Mouse (Mus musculus) limb, embryonic 11.5 days (tissue): ENCODE data around the gene Nup85. TPM values are rescaled to one million over a fixed set of nuclear protein-coding genes. Genes with fewer than 3 reads are reported as not detected.

ENCODE experiments used
- ATAC-seq: fragments of 200-750 bp; cut with Nextera tagmentation; 2 replicates; pipeline ENCODE4 v1.8.0; 2017; ENCODE audit warnings: low read depth; ENCODE audit not compliant: insufficient number of reproducible peaks, low FRiP score, low TSS enrichment
- DNase-seq: peaks from one replicate; pipeline ENCODE4 v3.0.0-alpha.2; 2015; ENCODE audit warnings: low spot score
- H3K27ac ChIP-seq: fragments of 300-500 bp; sonication (generic); replicated peaks from 2 replicates; pipeline ENCODE4 v1.5.1; 2014; ENCODE audit warnings: low read depth, mild to moderate bottlenecking, low read length
- H3K27me3 ChIP-seq: fragments of 300-500 bp; sonication (generic); 2 replicates; pipeline ENCODE4 v1.6.1; 2014; ENCODE audit warnings: mild to moderate bottlenecking, low read length, mixed read lengths; ENCODE audit not compliant: control insufficient read depth, insufficient read depth
- H3K36me3 ChIP-seq: fragments of 300-500 bp; sonication (generic); 2 replicates; pipeline ENCODE4 v1.6.1; 2014; ENCODE audit warnings: mild to moderate bottlenecking, low read length, moderate library complexity, mixed read lengths; ENCODE audit not compliant: control insufficient read depth, insufficient read depth
- H3K4me1 ChIP-seq: fragments of 300-500 bp; sonication (generic); 2 replicates; pipeline ENCODE4 v1.6.1; 2014; ENCODE audit warnings: low read length, mixed read lengths; ENCODE audit not compliant: control insufficient read depth, insufficient read depth
- H3K4me2 ChIP-seq: fragments of 300-500 bp; sonication (generic); 2 replicates; pipeline ENCODE4 v1.6.1; 2014; ENCODE audit warnings: low read depth, mild to moderate bottlenecking, moderate library complexity; ENCODE audit not compliant: severe bottlenecking
- H3K4me3 ChIP-seq: fragments of 300-500 bp; sonication (generic); 2 replicates; pipeline ENCODE4 v1.5.1; 2014; ENCODE audit warnings: low read depth, low read length
- H3K9ac ChIP-seq: fragments of 300-500 bp; sonication (generic); 2 replicates; pipeline ENCODE4 v1.6.1; 2014; ENCODE audit warnings: mild to moderate bottlenecking, low read length
- H3K9me3 ChIP-seq: fragments of 300-500 bp; sonication (generic); 2 replicates; pipeline ENCODE4 v1.6.1; 2016; ENCODE audit warnings: low read length; ENCODE audit not compliant: control insufficient read depth
- WGBS: fragments of 180-500 bp; shearing (Covaris S2); extraction: QIAGEN DNeasy Blood & Tissue Kit; methylation state at CpG from one replicate; pipeline ENCODE4 v1.1.7; 2014; 5-methylcytosine and 5-hydroxymethylcytosine counted together
- polyA plus RNA-seq: library from polyadenylated mRNA; unstranded; fragments of >200 nt; fragmentation: Nextera tagmentation; extraction: Ambion mirVana; gene quantifications from 2 replicates; pipeline ENCODE4 v1.2.1, GENCODE M21; 2014

Gene Nup85
- polyA plus RNA-seq, 1 experiment from 2014 or later, result 220 TPM

DNA sequence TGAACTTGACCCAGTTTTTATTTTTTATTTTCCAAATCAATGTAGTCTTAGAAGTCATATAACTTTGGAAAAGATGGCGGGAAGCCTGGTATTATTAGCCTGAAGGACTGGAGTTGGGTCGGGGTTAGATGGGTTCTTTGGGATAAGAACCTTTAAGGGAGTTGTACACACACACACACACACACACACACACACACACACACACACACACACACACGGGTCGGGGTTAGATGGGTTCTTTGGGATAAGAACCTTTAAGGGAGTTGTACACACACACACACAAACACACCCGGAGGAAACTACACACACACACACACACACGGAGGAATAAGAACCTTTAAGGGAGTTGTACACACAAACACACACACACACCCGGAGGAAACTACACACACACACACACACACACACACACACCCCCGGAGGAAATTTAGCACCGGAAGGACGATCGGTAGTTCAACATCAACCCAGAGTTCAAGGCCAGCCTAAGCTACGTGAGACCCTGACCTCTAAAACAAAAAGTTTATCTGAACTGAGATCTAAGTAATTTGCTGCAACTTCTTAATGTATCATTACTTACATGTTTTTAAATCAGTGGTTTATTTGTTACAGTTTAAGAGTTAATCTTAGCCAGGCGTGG is 64.3 kb downstream of the Nup85 start:
- ATAC-seq (0 out of 2 replicates have a peak, but pooled peaks have one; percentile 5), DNase-seq (no peak)
- H3K4me2 ChIP-seq, result peak overlapping the region; percentile 33; the same call in 1 of the 2 replicates
- 55% methylated on average over 13 of the region's 13 CpGs for WGBS
- H3K9me3 ChIP-seq, result no peaks in the 10 kb centered on the region
- no peak overlapping the region for H3K27ac ChIP-seq
- H3K4me1 ChIP-seq, result no peaks in the 10 kb centered on the region
- no peaks in the 10 kb centered on the region for H3K36me3 ChIP-seq
- H3K27me3 ChIP-seq, result no peaks in the 10 kb centered on the region
- peak overlapping the region; percentile 23; the same call in 1 of the 2 replicates for H3K9ac ChIP-seq
- H3K4me3 ChIP-seq, result peak overlapping the region; percentile 56

GRCm38 (mm10) chr11:115629734-115630531 is 65.7 kb downstream of the Nup85 start:
- Histone ChIP-seq H3K9me3 (no peaks in the 10 kb centered on the region), H3K27me3 (no peaks in the 10 kb centered on the region), H3K4me1 (no peaks in the 10 kb centered on the region), H3K4me3 (no peak overlapping the region), H3K4me2 (no peak overlapping the region), H3K9ac (no peak overlapping the region), H3K36me3 (no peaks in the 10 kb centered on the region), H3K27ac (no peak overlapping the region)
- DNase-seq (no peak), ATAC-seq (no peak)
- 87% methylated on average over 13 of the region's 13 CpGs for WGBS

DNA sequence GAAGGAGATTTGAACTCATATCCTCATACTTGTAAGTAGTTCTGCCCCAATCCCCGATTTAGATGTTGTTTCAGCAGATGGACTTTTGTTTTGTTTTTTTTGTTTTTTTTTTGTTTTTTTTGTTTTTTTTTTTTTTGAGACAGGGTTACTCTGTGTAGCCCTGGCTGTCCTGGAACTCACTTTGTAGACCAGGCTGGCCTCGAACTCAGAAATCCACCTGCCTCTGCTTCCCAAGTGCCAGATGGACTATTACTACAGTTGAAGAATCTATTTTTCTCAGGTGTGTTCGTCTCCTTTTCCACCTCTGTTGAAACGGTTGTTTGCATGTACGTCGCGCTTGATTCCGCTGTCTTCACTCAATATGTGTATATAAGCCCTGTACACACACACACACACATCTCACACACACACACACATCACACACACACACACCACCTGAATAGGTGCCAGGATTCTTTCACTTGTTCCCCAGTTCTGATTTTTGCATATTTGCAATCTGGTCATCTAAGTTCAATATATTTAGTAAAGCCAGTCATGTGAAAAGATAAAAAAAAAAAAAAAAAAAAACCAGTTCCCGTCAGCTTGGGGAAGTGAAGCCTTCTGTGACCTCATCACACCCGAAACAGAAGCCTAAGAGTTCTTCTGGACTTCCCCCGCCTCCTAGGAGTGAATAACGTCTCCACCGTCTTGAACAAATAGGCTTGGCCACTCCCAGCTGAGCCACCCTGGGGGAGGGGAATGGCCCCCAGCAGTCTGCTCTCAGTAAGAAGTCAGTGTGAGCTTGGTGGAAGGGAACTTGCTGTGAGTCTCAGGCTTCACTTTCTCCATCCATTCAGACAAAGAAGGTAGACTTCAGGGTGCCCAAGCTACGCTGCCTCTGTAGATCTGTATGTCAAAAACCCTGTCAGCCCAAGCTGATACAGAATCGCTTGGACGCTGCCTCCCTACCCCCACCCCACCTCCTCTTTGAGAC is 66.6 kb downstream of the Nup85 start:
- no peak overlapping the region for H3K4me3 ChIP-seq
- ATAC-seq (no peak), DNase-seq (no peak)
- no peak overlapping the region for H3K27ac ChIP-seq
- 55% methylated on average over 16 of the region's 16 CpGs for WGBS
- no peaks in the 10 kb centered on the region for H3K36me3 ChIP-seq
- H3K9ac ChIP-seq, result no peak overlapping the region
- no peaks in the 10 kb centered on the region for H3K9me3 ChIP-seq
- no peaks in the 10 kb centered on the region for H3K4me1 ChIP-seq
- no peak overlapping the region for H3K4me2 ChIP-seq
- H3K27me3 ChIP-seq, result no peaks in the 10 kb centered on the region

DNA sequence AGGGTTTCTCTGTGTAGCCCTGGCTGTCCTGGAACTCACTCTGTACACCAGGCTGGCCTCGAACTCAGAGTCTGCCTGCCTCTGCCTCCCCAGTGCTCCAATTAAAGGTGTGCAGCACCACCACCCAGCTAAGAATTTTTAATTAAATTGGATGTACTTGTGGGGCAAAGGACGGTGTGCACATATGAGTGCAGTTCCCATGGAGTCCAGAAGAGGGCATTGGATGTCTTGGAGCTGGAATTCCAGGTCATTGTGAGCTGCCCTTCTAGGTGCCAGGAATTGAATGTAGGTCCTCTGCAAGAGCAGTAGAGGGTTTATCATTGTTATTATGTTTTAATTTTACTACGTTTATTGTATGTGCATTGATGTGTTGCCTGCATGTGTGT is 67.3 kb downstream of the Nup85 start:
- H3K9me3 ChIP-seq, result no peaks in the 10 kb centered on the region
- WGBS, result 15% methylated on average over 3 of the region's 3 CpGs

DNA sequence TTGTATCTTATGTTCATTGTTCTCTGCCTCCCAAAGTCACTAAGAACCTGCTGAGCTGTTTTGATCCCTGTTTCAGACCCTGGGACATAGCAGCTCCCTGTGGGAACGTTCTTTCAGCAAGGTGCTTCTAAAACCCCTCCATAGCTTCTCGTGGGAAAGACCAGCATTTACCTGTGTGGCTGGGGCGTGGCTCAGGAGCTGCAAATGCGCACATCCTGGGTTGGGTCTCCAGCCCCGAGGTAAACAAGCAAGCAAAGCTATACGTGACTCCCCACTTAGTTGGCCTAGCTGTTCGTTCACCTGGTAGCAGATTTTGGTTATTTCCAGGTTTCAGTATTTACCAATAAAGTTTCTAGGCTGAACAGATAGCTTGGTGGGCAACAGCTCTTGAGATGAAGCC is 68.0 kb downstream of the Nup85 start:
- no peak for DNase-seq
- 77% methylated on average over 7 of the region's 7 CpGs for WGBS

More for the DNA sequence above, 67.3 kb downstream of the Nup85 start:
- DNase-seq, result peak; percentile 49
- Histone ChIP-seq H3K4me3 (no peak overlapping the region), H3K4me1 (no peaks in the 10 kb centered on the region), H3K9ac (no peak overlapping the region), H3K4me2 (no peak overlapping the region), H3K27ac (no peak overlapping the region), H3K27me3 (no peaks in the 10 kb centered on the region), H3K36me3 (no peaks in the 10 kb centered on the region)
- ATAC-seq, result no peak

DNA sequence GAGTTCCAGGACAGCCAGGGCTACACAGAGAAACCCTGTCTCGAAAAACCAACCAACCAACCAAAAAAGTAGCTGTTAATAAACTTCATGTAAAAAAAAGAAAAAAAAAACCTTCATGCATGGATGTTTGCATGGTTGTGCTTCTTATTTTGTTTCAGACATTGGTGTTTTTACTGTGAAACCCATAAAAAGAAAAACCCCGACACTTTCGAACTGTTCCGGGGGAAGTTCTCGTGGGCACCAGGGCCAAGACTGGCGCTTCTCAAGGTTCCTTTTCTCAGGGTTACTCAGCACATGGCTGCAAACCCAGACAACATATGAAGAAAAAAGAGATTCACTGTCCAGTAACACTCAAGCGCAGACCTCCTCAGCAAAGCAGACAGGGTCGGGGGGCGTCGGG is 68.6 kb downstream of the Nup85 start:
- Histone ChIP-seq H3K27me3 (no peaks in the 10 kb centered on the region), H3K9me3 (no peaks in the 10 kb centered on the region), H3K4me1 (no peaks in the 10 kb centered on the region), H3K36me3 (no peaks in the 10 kb centered on the region), H3K27ac (no peak overlapping the region), H3K9ac (no peak overlapping the region), H3K4me3 (no peak overlapping the region), H3K4me2 (no peak overlapping the region)
- no peak for DNase-seq
- 90% methylated on average over 10 of the region's 10 CpGs for WGBS
- no peak for ATAC-seq

More for the DNA sequence above, 68.0 kb downstream of the Nup85 start:
- no peak overlapping the region for H3K4me3 ChIP-seq
- H3K27me3 ChIP-seq, result no peaks in the 10 kb centered on the region
- no peak overlapping the region for H3K27ac ChIP-seq
- H3K36me3 ChIP-seq, result no peaks in the 10 kb centered on the region
- H3K9me3 ChIP-seq, result no peaks in the 10 kb centered on the region
- H3K4me1 ChIP-seq, result no peaks in the 10 kb centered on the region
- H3K9ac ChIP-seq, result no peak overlapping the region
- H3K4me2 ChIP-seq, result no peak overlapping the region
- no peak for ATAC-seq

Other genes with a start within 250 kb of the Nup85 start
- not detected in 2 replicates for gene Ush1g, start 242.4 kb upstream of the Nup85 start, polyA plus RNA-seq
- gene Otop3, start 229.7 kb upstream of the Nup85 start, polyA plus RNA-seq, result not detected in 2 replicates
- gene Hid1, start 196.7 kb upstream of the Nup85 start, polyA plus RNA-seq, result 1.6 and 2.5 TPM in 2 replicates
- 14.6 and 15.1 TPM in 2 replicates for gene Cdr2l, start 182.5 kb upstream of the Nup85 start, polyA plus RNA-seq
- 187 and 197 TPM in 2 replicates for gene Mrpl58, start 160.7 kb upstream of the Nup85 start, polyA plus RNA-seq
- gene Atp5h, start 144.5 kb upstream of the Nup85 start, polyA plus RNA-seq, result 943 and 945 TPM in 2 replicates
- gene Kctd2, start 144.3 kb upstream of the Nup85 start, polyA plus RNA-seq, result 17.6 and 23.5 TPM in 2 replicates
- 0.21 TPM in 1 of 2 replicates, not detected in the other for gene Trim80, start 123.9 kb upstream of the Nup85 start, polyA plus RNA-seq
- gene Slc16a5, start 102.0 kb upstream of the Nup85 start, polyA plus RNA-seq, result 0.09 and 0.26 TPM in 2 replicates
- gene Armc7, start 88.8 kb upstream of the Nup85 start, polyA plus RNA-seq, result 7.7 and 8.8 TPM in 2 replicates
- 58.2 and 60.9 TPM in 2 replicates for gene Nt5c, start 72.6 kb upstream of the Nup85 start, polyA plus RNA-seq
- gene Jpt1, start 50.0 kb upstream of the Nup85 start, polyA plus RNA-seq, result 526 and 537 TPM in 2 replicates
- 1,466 and 1,467 TPM in 2 replicates for gene Sumo2, start 28.2 kb upstream of the Nup85 start, polyA plus RNA-seq
- 111 and 122 TPM in 2 replicates for gene Mrps7, start 39.5 kb downstream of the Nup85 start, polyA plus RNA-seq
- 21.3 and 26.5 TPM in 2 replicates for gene Gga3, start 39.6 kb downstream of the Nup85 start, polyA plus RNA-seq
- gene Mif4gd, start 48.5 kb downstream of the Nup85 start, polyA plus RNA-seq, result 18.0 and 19.3 TPM in 2 replicates
- gene Slc25a19, start 63.9 kb downstream of the Nup85 start, polyA plus RNA-seq, result 30.3 and 32.6 TPM in 2 replicates
- gene Grb2, start 144.2 kb downstream of the Nup85 start, polyA plus RNA-seq, result 52.5 and 58.3 TPM in 2 replicates
- gene Tmem94, start 201.0 kb downstream of the Nup85 start, polyA plus RNA-seq, result 15.8 and 17.4 TPM in 2 replicates
- gene Caskin2, start 249.2 kb downstream of the Nup85 start, polyA plus RNA-seq, result 16.2 and 16.5 TPM in 2 replicates